In the genomic region with DNA sequence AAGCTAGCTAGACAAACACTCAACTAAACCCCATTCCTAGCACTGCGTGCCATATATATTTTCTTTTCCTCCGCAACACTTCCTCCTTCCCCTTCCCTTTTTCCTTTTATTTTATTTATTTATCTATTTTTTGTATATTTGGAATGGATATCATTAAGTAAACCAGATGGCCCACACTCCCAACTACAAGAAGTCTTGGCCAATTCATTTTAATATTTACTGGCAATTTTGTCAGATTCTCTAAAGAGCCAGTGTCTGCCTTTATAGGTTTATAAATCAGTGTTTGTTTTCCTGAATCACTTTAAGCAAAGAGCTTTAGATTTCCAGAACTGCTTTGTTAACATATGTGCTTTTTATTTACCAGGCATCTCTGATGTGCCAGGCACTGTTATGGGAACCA, we compare ENCODE assay signal across 25 mouse cellular contexts. TPM values are rescaled to one million over a fixed set of nuclear protein-coding genes. Genes with fewer than 3 reads are reported as not detected.
DNase-seq lines count a peak whose midpoint lies in the region; ATAC-seq lines count a peak whose summit lies in the region.
"Had no signal": no experiment of that assay in that cellular context is flagged by ENCODE, and none has a peak within 500 bp of the region (broad histone marks: within the 10 kb centered on the region; RNA-seq: fewer than 3 reads in every experiment).

No protein-coding gene starts in this region.

- no peaks in the 10 kb centered on the region for H3K27me3 ChIP-seq in heart, embryonic 15.5 days
- no peaks in the 10 kb centered on the region for H3K27me3 ChIP-seq in kidney, embryonic 16.5 days (ENCODE audit: insufficient read depth, low read length)
- no peaks in the 10 kb centered on the region for H3K27me3 ChIP-seq in midbrain, embryonic 11.5 days (ENCODE audit: control insufficient read depth, insufficient read depth, low read length)
- H3K27me3 ChIP-seq in midbrain, embryonic 13.5 days, result no peaks in the 10 kb centered on the region
- H3K27me3 ChIP-seq: embryonic facial prominence, embryonic 12.5 days; forebrain, embryonic 13.5 days; hindbrain, embryonic 12.5 days had no signal

- no peak overlapping the region for H3K4me3 ChIP-seq in heart, embryonic 15.5 days
- H3K4me3 ChIP-seq in kidney, embryonic 16.5 days (ENCODE audit: low read length), result no peak overlapping the region
- H3K4me3 ChIP-seq in midbrain, embryonic 11.5 days (ENCODE audit: low read depth, low read length), result no peak overlapping the region
- no peak overlapping the region for H3K4me3 ChIP-seq in midbrain, embryonic 13.5 days (replicated peaks)
- H3K4me3 ChIP-seq: embryonic facial prominence, embryonic 12.5 days; forebrain, embryonic 13.5 days; gastrocnemius, adult 2 months; hindbrain, embryonic 12.5 days had no signal

- H3K9me3 ChIP-seq in heart, embryonic 15.5 days (replicated peaks), result no peaks in the 10 kb centered on the region
- peaks cover 6% of the 10 kb centered on the region; the same call in 1 of the 2 replicates for H3K9me3 ChIP-seq in kidney, embryonic 16.5 days (ENCODE audit: low read length)
- H3K9me3 ChIP-seq in midbrain, embryonic 11.5 days (ENCODE audit: control insufficient read depth, low read length), result no peaks in the 10 kb centered on the region
- no peaks in the 10 kb centered on the region for H3K9me3 ChIP-seq in midbrain, embryonic 13.5 days
- H3K9me3 ChIP-seq: embryonic facial prominence, embryonic 12.5 days; hindbrain, embryonic 12.5 days had no signal

- no peaks in the 10 kb centered on the region for H3K36me3 ChIP-seq in heart, embryonic 15.5 days
- H3K36me3 ChIP-seq in kidney, embryonic 16.5 days (ENCODE audit: insufficient read depth, low read length), result no peaks in the 10 kb centered on the region
- H3K36me3 ChIP-seq in midbrain, embryonic 11.5 days (ENCODE audit: control insufficient read depth, insufficient read depth, low read length), result no peaks in the 10 kb centered on the region
- H3K36me3 ChIP-seq in midbrain, embryonic 13.5 days, result no peaks in the 10 kb centered on the region
- H3K36me3 ChIP-seq: embryonic facial prominence, embryonic 12.5 days; G1E; hindbrain, embryonic 12.5 days had no signal

- 73% methylated on average over 2 of the region's 2 CpGs for WGBS in heart, embryonic 15.5 days
- 53% methylated on average over 2 of the region's 2 CpGs for WGBS in kidney, embryonic 16.5 days
- 96% methylated on average over 2 of the region's 2 CpGs for WGBS in midbrain, embryonic 11.5 days
- WGBS in midbrain, embryonic 13.5 days, result 82% methylated on average over 2 of the region's 2 CpGs

- H3K27ac ChIP-seq in heart, embryonic 15.5 days, result peak overlapping the region; percentile 37; the same call in 1 of the 2 replicates
- H3K27ac ChIP-seq in kidney, embryonic 16.5 days (ENCODE audit: low read length), result peak overlapping the region; percentile 56; the same call in 1 of the 2 replicates
- no peak overlapping the region for H3K27ac ChIP-seq in midbrain, embryonic 11.5 days (ENCODE audit: low read depth, low read length)
- no peak overlapping the region for H3K27ac ChIP-seq in midbrain, embryonic 13.5 days
- H3K27ac ChIP-seq: embryonic facial prominence, embryonic 12.5 days; forebrain, embryonic 13.5 days; gastrocnemius, adult 2 months; hindbrain, embryonic 12.5 days had no signal

- H3K4me2 ChIP-seq in heart, embryonic 15.5 days, result no peak overlapping the region
- no peak overlapping the region for H3K4me2 ChIP-seq in kidney, embryonic 16.5 days (replicated peaks; ENCODE audit: low read depth, low read length)
- no peak overlapping the region for H3K4me2 ChIP-seq in midbrain, embryonic 11.5 days
- no peak overlapping the region for H3K4me2 ChIP-seq in midbrain, embryonic 13.5 days (replicated peaks)
- H3K4me2 ChIP-seq: embryonic facial prominence, embryonic 12.5 days; forebrain, embryonic 13.5 days; heart, embryonic 11.5 days; hindbrain, embryonic 12.5 days had no signal

- no peaks in the 10 kb centered on the region for H3K4me1 ChIP-seq in heart, embryonic 15.5 days (replicated peaks)
- peaks cover 7% of the 10 kb centered on the region for H3K4me1 ChIP-seq in kidney, embryonic 16.5 days (ENCODE audit: insufficient read depth, low read length)
- H3K4me1 ChIP-seq in midbrain, embryonic 11.5 days (ENCODE audit: control insufficient read depth, insufficient read depth, low read length), result no peaks in the 10 kb centered on the region
- H3K4me1 ChIP-seq in midbrain, embryonic 13.5 days (replicated peaks), result no peaks in the 10 kb centered on the region
- H3K4me1 ChIP-seq: embryonic facial prominence, embryonic 12.5 days; forebrain, embryonic 13.5 days; hindbrain, embryonic 12.5 days had no signal

- no peak for ATAC-seq in heart, embryonic 15.5 days (replicated peaks; ENCODE audit: insufficient number of reproducible peaks, insufficient read depth, low FRiP score, low read depth)
- no peak for ATAC-seq in kidney, embryonic 16.5 days (ENCODE audit: low FRiP score, low TSS enrichment)
- ATAC-seq in midbrain, embryonic 11.5 days (ENCODE audit: low FRiP score), result no peak
- ATAC-seq in midbrain, embryonic 13.5 days, result no peak
- ATAC-seq: CD4-positive, CD25-positive, alpha-beta regulatory T cell, adult 4 months; forebrain, embryonic 13.5 days; forebrain, postnatal 0 days; hindbrain, embryonic 16.5 days; inflammation-experienced regulatory T-cells, adult 6 months had no signal

- no peak for DNase-seq in heart, adult 9 months (ENCODE audit: low spot score in 2 of 2)
- DNase-seq in kidney, postnatal 10 days, result no peak
- peak; percentile 60 for DNase-seq in midbrain, embryonic 11.5 days (ENCODE audit: low spot score, missing footprints)
- no peak for DNase-seq in gastrocnemius, adult 18-20 months (ENCODE audit: low spot score)
- DNase-seq: adrenal gland, postnatal 10 days; B cell, adult 2 months; cerebellum, adult 11-12 months; cerebellum, adult 9-10 months; cerebellum, postnatal 25 days; forebrain, postnatal 0 days; gastrocnemius, adult 2 months; gastrocnemius, postnatal 25 days; heart, postnatal 10 days; heart, postnatal 4 days had no signal

- no peak overlapping the region for H3K9ac ChIP-seq in heart, embryonic 15.5 days
- no peak overlapping the region for H3K9ac ChIP-seq in kidney, embryonic 16.5 days (replicated peaks; ENCODE audit: low read length)
- no peak overlapping the region for H3K9ac ChIP-seq in midbrain, embryonic 11.5 days (ENCODE audit: low read length)
- H3K9ac ChIP-seq in midbrain, embryonic 13.5 days (replicated peaks), result no peak overlapping the region
- H3K9ac ChIP-seq: embryonic facial prominence, embryonic 12.5 days; forebrain, embryonic 13.5 days; forebrain, postnatal 0 days; hindbrain, embryonic 12.5 days had no signal

RNA-seq across cellular contexts. Expression of gene Itgb1, which starts 22.8 kb away (rescaled TPM):
- polyA plus RNA-seq in heart, embryonic 15.5 days (2015; fragmentation: Nextera tagmentation; extraction: Ambion mirVana), result 342 and 356 TPM in 2 replicates
- 288 and 305 TPM in 2 replicates for polyA plus RNA-seq in kidney, embryonic 16.5 days (2015; fragmentation: Nextera tagmentation; extraction: Ambion mirVana)
- polyA plus RNA-seq in midbrain, embryonic 11.5 days (2014; fragmentation: Nextera tagmentation; extraction: Ambion mirVana), result 165 and 188 TPM in 2 replicates
- 79.3 and 86.3 TPM in 2 replicates for polyA plus RNA-seq in midbrain, embryonic 13.5 days (2015; fragmentation: Nextera tagmentation; extraction: Ambion mirVana)
- 100 to 1,000 TPM; 147 to 171 TPM for total RNA-seq in gastrocnemius, adult 18-20 months (2021)

Comparison
In these comparisons a context has a peak if more than half of its experiments do, and no peak if none do; other contexts are left out.
1. H3K27ac ChIP-seq: peak in heart, embryonic 15.5 days (single experiment) and kidney, embryonic 16.5 days (single experiment); none in midbrain, embryonic 11.5 days (single experiment) and midbrain, embryonic 13.5 days (single experiment).